ENCODE assay signal across 8 mouse cellular contexts in the genomic region with DNA sequence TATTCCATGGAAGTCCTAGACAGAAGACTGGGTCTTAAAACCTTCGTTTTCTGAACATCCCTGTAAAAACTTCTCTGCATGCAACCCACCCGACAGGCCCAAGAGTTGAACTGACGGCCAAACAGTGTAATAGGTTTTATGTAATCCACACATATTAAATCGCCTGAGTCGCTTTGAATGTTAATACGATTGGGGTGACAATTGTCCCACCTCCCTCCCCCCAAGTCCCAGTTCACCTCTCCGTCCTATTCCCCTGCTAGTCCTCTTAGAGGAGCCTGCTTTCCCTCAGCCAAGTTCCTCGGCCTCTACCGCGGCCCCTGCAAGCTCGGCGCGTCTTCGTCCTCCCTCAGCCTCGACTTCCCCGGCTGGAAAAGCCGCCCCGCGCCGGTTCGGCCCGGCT. TPM values are rescaled to one million over a fixed set of nuclear protein-coding genes. Genes with fewer than 3 reads are reported as not detected.
DNase-seq lines count a peak whose midpoint lies in the region; ATAC-seq and TF ChIP-seq lines count a peak whose summit lies in the region.

No protein-coding gene starts in this region.

- TF ChIP-seq POLR2A in ES-Bruce4 (IDR thresholded peaks at IDR 0.05; ENCODE audit: insufficient read depth, low read length), result no peak
- TF ChIP-seq POLR2A in small intestine, adult 2 months (IDR thresholded peaks at IDR 0.05; ENCODE audit: low read depth, low read length), result no peak

- TF ChIP-seq EP300 in ES-Bruce4 (IDR thresholded peaks at IDR 0.05; ENCODE audit: insufficient read depth, low read depth, low read length), result no peak

- no peak for DNase-seq in heart, adult 11 months
- DNase-seq in forebrain, embryonic 11.5 days (ENCODE audit: low spot score), result no peak
- no peak for DNase-seq in urinary bladder, postnatal 10 days (ENCODE audit: low spot score)
- DNase-seq in cerebellum, postnatal 10 days, result no peak

- peaks cover 9% of the 10 kb centered on the region for H3K36me3 ChIP-seq in heart, embryonic 12.5 days
- peaks cover 18% of the 10 kb centered on the region for H3K36me3 ChIP-seq in ES-Bruce4 (ENCODE audit: control insufficient read depth, insufficient read depth, low read length, poor library complexity, severe bottlenecking)
- H3K36me3 ChIP-seq in forebrain, embryonic 11.5 days (ENCODE audit: control insufficient read depth, insufficient read depth, low read length), result no peaks in the 10 kb centered on the region; the same call in 1 of the 2 replicates
- peaks cover 10% of the 10 kb centered on the region for H3K36me3 ChIP-seq in liver, embryonic 12.5 days
- H3K36me3 ChIP-seq in small intestine, adult 2 months (ENCODE audit: control insufficient read depth, insufficient read depth, low read length), result peaks cover 2% of the 10 kb centered on the region

- no peaks in the 10 kb centered on the region for H3K9me3 ChIP-seq in heart, embryonic 12.5 days (replicated peaks)
- H3K9me3 ChIP-seq in ES-Bruce4 (replicated peaks; ENCODE audit: control insufficient read depth, insufficient read depth, low read length, poor library complexity, severe bottlenecking), result no peaks in the 10 kb centered on the region
- no peaks in the 10 kb centered on the region for H3K9me3 ChIP-seq in forebrain, embryonic 11.5 days (ENCODE audit: control insufficient read depth, low read length)
- no peaks in the 10 kb centered on the region for H3K9me3 ChIP-seq in liver, embryonic 12.5 days (replicated peaks)

- peak overlapping the region; percentile 100 for H3K9ac ChIP-seq in heart, embryonic 12.5 days
- peak overlapping the region; percentile 100 for H3K9ac ChIP-seq in ES-Bruce4 (ENCODE audit: low read depth, poor library complexity, severe bottlenecking)
- H3K9ac ChIP-seq in forebrain, embryonic 11.5 days (ENCODE audit: low read length), result peak overlapping the region; percentile 95
- H3K9ac ChIP-seq in liver, embryonic 12.5 days, result peak overlapping the region; percentile 99

- peak overlapping the region; percentile 84 for H3K4me2 ChIP-seq in heart, embryonic 12.5 days
- peak overlapping the region; percentile 77 for H3K4me2 ChIP-seq in forebrain, embryonic 11.5 days (ENCODE audit: low read depth, low read length, severe bottlenecking)
- peak overlapping the region; percentile 87 for H3K4me2 ChIP-seq in liver, embryonic 12.5 days

- ATAC-seq in heart, embryonic 12.5 days (ENCODE audit: insufficient number of reproducible peaks, low FRiP score), result 0 out of 2 replicates have a peak, but pooled peaks have one; percentile 1
- no peak for ATAC-seq in forebrain, embryonic 11.5 days (replicated peaks; ENCODE audit: low FRiP score)
- no peak for ATAC-seq in liver, embryonic 12.5 days

- WGBS in heart, embryonic 12.5 days, result under 1% methylated on average over 22 of the region's 22 CpGs
- 1% methylated on average over 22 of the region's 22 CpGs for WGBS in forebrain, embryonic 11.5 days
- WGBS in liver, embryonic 12.5 days (ENCODE audit: insufficient replicate concordance), result under 1% methylated on average over 22 of the region's 22 CpGs
- 1% methylated on average over 22 of the region's 22 CpGs for WGBS in small intestine, adult 2 months

- peaks cover 7% of the 10 kb centered on the region for H3K4me1 ChIP-seq in heart, embryonic 12.5 days (replicated peaks)
- peaks cover 3% of the 10 kb centered on the region for H3K4me1 ChIP-seq in ES-Bruce4 (ENCODE audit: control insufficient read depth, insufficient read depth, low read length)
- no peaks in the 10 kb centered on the region for H3K4me1 ChIP-seq in forebrain, embryonic 11.5 days (replicated peaks; ENCODE audit: control insufficient read depth, insufficient read depth, low read length)
- H3K4me1 ChIP-seq in liver, embryonic 12.5 days, result peaks cover 41% of the 10 kb centered on the region
- no peaks in the 10 kb centered on the region for H3K4me1 ChIP-seq in small intestine, adult 2 months (ENCODE audit: control insufficient read depth, insufficient read depth, insufficient read length, low read length)

- no peaks in the 10 kb centered on the region for H3K27me3 ChIP-seq in heart, embryonic 12.5 days (replicated peaks)
- H3K27me3 ChIP-seq in ES-Bruce4 (ENCODE audit: control insufficient read depth, insufficient read depth, low read length, poor library complexity, severe bottlenecking), result no peaks in the 10 kb centered on the region
- no peaks in the 10 kb centered on the region for H3K27me3 ChIP-seq in forebrain, embryonic 11.5 days (ENCODE audit: control insufficient read depth, insufficient read depth, low read length)
- no peaks in the 10 kb centered on the region for H3K27me3 ChIP-seq in liver, embryonic 12.5 days (replicated peaks)
- no peaks in the 10 kb centered on the region for H3K27me3 ChIP-seq in small intestine, adult 2 months (ENCODE audit: control insufficient read depth, insufficient read depth, low read length)

- peak overlapping the region; percentile 96 for H3K4me3 ChIP-seq in heart, embryonic 12.5 days
- H3K4me3 ChIP-seq in ES-Bruce4 (ENCODE audit: low read depth, low read length), result peak overlapping the region; percentile 97
- H3K4me3 ChIP-seq in forebrain, embryonic 11.5 days (ENCODE audit: low read depth, low read length), result peak overlapping the region; percentile 96
- H3K4me3 ChIP-seq in liver, embryonic 12.5 days, result peak overlapping the region; percentile 99
- H3K4me3 ChIP-seq in small intestine, adult 2 months (ENCODE audit: low read depth, low read length), result peak overlapping the region; percentile 95

- TF ChIP-seq CTCF in ES-Bruce4 (IDR thresholded peaks at IDR 0.05; ENCODE audit: low read depth, low read length), result no peak
- no peak for TF ChIP-seq CTCF in small intestine, adult 2 months (IDR thresholded peaks at IDR 0.05; ENCODE audit: extremely low read depth, insufficient read length, insufficient replicate concordance, low read depth, low read length)

- H3K27ac ChIP-seq in heart, embryonic 12.5 days (ENCODE audit: poor library complexity, severe bottlenecking), result peak overlapping the region; percentile 98
- peak overlapping the region; percentile 62 for H3K27ac ChIP-seq in ES-Bruce4 (ENCODE audit: insufficient read depth, low read length)
- peak overlapping the region; percentile 93; the same call in 1 of the 2 replicates for H3K27ac ChIP-seq in forebrain, embryonic 11.5 days (ENCODE audit: low read depth, low read length)
- peak overlapping the region; percentile 94 for H3K27ac ChIP-seq in liver, embryonic 12.5 days
- H3K27ac ChIP-seq in small intestine, adult 2 months (ENCODE audit: insufficient read depth, low read depth, low read length), result peak overlapping the region; percentile 64

RNA-seq across cellular contexts. Expression of a gene that starts 1.5 kb away (rescaled TPM):
- 8.6 and 8.9 TPM in 2 replicates for polyA plus RNA-seq in heart, embryonic 12.5 days (2016; fragmentation: Nextera tagmentation; extraction: Ambion mirVana)
- polyA plus RNA-seq in ES-Bruce4 (2011; ENCODE audit: insufficient read depth, insufficient read length, low read depth, missing spikeins), result 11.1 and 13.5 TPM in 2 replicates
- 10.3 and 11.8 TPM in 2 replicates for polyA plus RNA-seq in forebrain, embryonic 11.5 days (2014; fragmentation: Nextera tagmentation; extraction: Ambion mirVana)
- polyA plus RNA-seq in liver, embryonic 12.5 days (2016; fragmentation: Nextera tagmentation; extraction: Ambion mirVana), result 8.5 and 9.8 TPM in 2 replicates
- 2.3 and 3.1 TPM in 2 replicates for polyA plus RNA-seq in small intestine, adult 2 months (2012; rRNA removed)

RNA-seq across cellular contexts. Expression of a gene that starts 2.2 kb away (rescaled TPM):
- 98.5 and 98.8 TPM in 2 replicates for polyA plus RNA-seq in heart, embryonic 12.5 days (2016; fragmentation: Nextera tagmentation; extraction: Ambion mirVana)
- polyA plus RNA-seq in ES-Bruce4 (2011; ENCODE audit: insufficient read depth, insufficient read length, low read depth, missing spikeins), result 665 and 675 TPM in 2 replicates
- polyA plus RNA-seq in forebrain, embryonic 11.5 days (2014; fragmentation: Nextera tagmentation; extraction: Ambion mirVana), result 85.4 and 98.9 TPM in 2 replicates
- polyA plus RNA-seq in liver, embryonic 12.5 days (2016; fragmentation: Nextera tagmentation; extraction: Ambion mirVana), result 53.6 and 57.9 TPM in 2 replicates
- polyA plus RNA-seq in small intestine, adult 2 months (2012; rRNA removed), result 2.6 and 8.7 TPM in 2 replicates
